Mouse (Mus musculus): ENCODE results near the gene Tmc7. TPM values are rescaled to one million over a fixed set of nuclear protein-coding genes. Genes with fewer than 3 reads are reported as not detected.

Gene Tmc7
- total and polyA plus RNA-seq, 3 experiments = not detected

DNA sequence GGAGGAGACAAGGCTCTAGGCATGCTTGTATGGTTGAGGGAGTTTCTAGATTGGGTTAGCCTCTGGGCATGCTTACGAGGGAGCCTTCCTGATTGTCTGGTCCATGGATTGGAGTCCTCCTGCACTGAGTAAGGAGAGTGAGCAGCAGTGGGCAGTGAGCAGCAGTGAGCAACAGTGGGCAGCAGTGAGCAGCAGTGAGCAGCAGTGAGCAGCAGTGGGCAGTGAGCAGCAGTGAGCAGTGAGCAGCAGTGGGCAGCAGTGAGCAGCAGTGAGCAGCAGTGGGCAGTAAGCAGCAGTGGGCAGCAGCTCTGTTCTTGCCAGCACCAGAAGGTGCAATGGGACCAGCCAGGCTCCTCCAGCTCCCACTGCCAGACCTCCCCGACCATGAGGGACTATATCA, 66.7 kb downstream of the Tmc7 start:
- H3K9ac ChIP-seq (ENCODE audit: control insufficient read depth, low read depth, low read length, poor library complexity, severe bottlenecking) = no peak overlapping the region
- DNase-seq (ENCODE audit: low read depth, low spot score) = no peak
- no peak overlapping the region for H3K4me3 ChIP-seq (ENCODE audit: control insufficient read depth in 1 of 2, insufficient read depth in 1 of 2, low read depth in 2 of 2, low read length in 2 of 2)
- H3K27ac ChIP-seq (ENCODE audit: control insufficient read depth, low read depth, low read length) = no peak overlapping the region
- H3K4me1 ChIP-seq (ENCODE audit: control insufficient read depth in 1 of 2, insufficient read depth in 2 of 2, low read length in 2 of 2) = no peaks in the 10 kb centered on the region; a peak in 1 of 4 replicates
- H3K79me2 ChIP-seq (ENCODE audit: control insufficient read depth, insufficient read depth, low read length, poor library complexity) = no peaks in the 10 kb centered on the region
- H3K27me3 ChIP-seq (ENCODE audit: control insufficient read depth in 1 of 2, insufficient read depth in 2 of 2, low read length in 2 of 2) = no peaks in the 10 kb centered on the region
- TF ChIP-seq BHLHE40 (IDR thresholded peaks at IDR 0.05; ENCODE audit: borderline replicate concordance, low read depth, low read length) (no peak), TCF12 (IDR thresholded peaks at IDR 0.05; ENCODE audit: low read depth, low read length) (no peak), MAZ (IDR thresholded peaks at IDR 0.05; ENCODE audit: low read depth, low read length) (no peak), ZC3H11A (IDR thresholded peaks at IDR 0.05; ENCODE audit: low read depth, low read length) (no peak), SIN3A (IDR thresholded peaks at IDR 0.05; ENCODE audit: low read length) (no peak), MAFK (IDR thresholded peaks at IDR 0.05; ENCODE audit: borderline replicate concordance, low read depth, low read length) (no peak), MAX (IDR thresholded peaks at IDR 0.05; ENCODE audit: low read length) (no peak), RCOR1 (IDR thresholded peaks at IDR 0.05; ENCODE audit: low read depth, low read length) (no peak), CTCF (IDR thresholded peaks at IDR 0.05 in 2 of 3, conservative IDR thresholded peaks at IDR 0.05 in 1 of 3; ENCODE audit: control insufficient read depth in 1 of 3, insufficient read depth in 1 of 3, low read depth in 2 of 3, low read length in 3 of 3, poor library complexity in 1 of 3, severe bottlenecking in 1 of 3) (no peak), ZKSCAN1 (IDR thresholded peaks at IDR 0.05; ENCODE audit: low read depth, low read length) (no peak), MEF2A (IDR thresholded peaks at IDR 0.05; ENCODE audit: extremely low read depth, insufficient replicate concordance, low read depth, low read length, poor library complexity, severe bottlenecking) (no peak), USF1 (IDR thresholded peaks at IDR 0.05; ENCODE audit: low read depth, low read length) (no peak), POLR2AphosphoS2 (IDR thresholded peaks at IDR 0.05; ENCODE audit: low read length) (no peak), HCFC1 (IDR thresholded peaks at IDR 0.05; ENCODE audit: low read depth, low read length) (no peak), GABPA (IDR thresholded peaks at IDR 0.05; ENCODE audit: low read depth, low read length) (no peak), POLR2A (IDR thresholded peaks at IDR 0.05; ENCODE audit: control insufficient read depth in 1 of 2, insufficient read depth in 1 of 2, low read depth in 1 of 2, low read length in 2 of 2, poor library complexity in 1 of 2) (no peak)
- no peaks in the 10 kb centered on the region for H3K9me3 ChIP-seq (replicated peaks; ENCODE audit: insufficient read depth, low read length)
- no peaks in the 10 kb centered on the region for H3K36me3 ChIP-seq (ENCODE audit: control insufficient read depth in 1 of 2, insufficient read depth in 2 of 2, low read length in 2 of 2)

DNA sequence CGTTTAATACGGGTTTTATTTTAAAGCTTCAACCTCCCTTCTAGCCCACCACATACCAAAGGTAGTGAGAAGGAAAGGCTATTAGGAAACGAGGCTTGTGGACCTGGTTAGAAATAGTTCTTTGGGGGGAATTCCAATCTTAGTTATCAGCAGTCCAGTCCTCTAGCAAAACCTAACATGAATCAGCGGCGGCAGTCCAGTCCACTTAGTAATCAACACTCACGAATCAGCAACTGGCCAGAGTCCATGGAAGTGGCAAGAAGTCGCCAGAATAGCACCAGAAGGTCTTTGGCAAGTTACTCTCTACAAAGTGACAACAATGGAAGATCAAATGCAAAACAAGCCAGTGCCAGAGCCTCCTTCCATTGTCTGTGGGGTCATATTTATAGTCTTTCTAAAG, 76.0 kb downstream of the Tmc7 start:
- no peaks in the 10 kb centered on the region for H3K27me3 ChIP-seq (ENCODE audit: control insufficient read depth in 1 of 2, insufficient read depth in 2 of 2, low read length in 2 of 2)
- no peak for TF ChIP-seq MYB (IDR thresholded peaks at IDR 0.05; ENCODE audit: low read depth, low read length)
- no peak for TF ChIP-seq USF2 (IDR thresholded peaks at IDR 0.05; ENCODE audit: borderline replicate concordance in 1 of 2, insufficient read depth in 1 of 2, low read depth in 1 of 2, low read length in 2 of 2)
- no peak for TF ChIP-seq HCFC1 (IDR thresholded peaks at IDR 0.05; ENCODE audit: low read depth, low read length)
- no peak for TF ChIP-seq GABPA (IDR thresholded peaks at IDR 0.05; ENCODE audit: low read depth, low read length)
- no peak for TF ChIP-seq ZMIZ1 (IDR thresholded peaks at IDR 0.05; ENCODE audit: low read depth, low read length)
- no peak for TF ChIP-seq CHD2 (IDR thresholded peaks at IDR 0.05; ENCODE audit: low read length)
- TF ChIP-seq JUND (IDR thresholded peaks at IDR 0.05; ENCODE audit: low read depth, low read length) = no peak
- no peak for TF ChIP-seq ETS1 (IDR thresholded peaks at IDR 0.05; ENCODE audit: low read depth, low read length)
- TF ChIP-seq RAD21 (IDR thresholded peaks at IDR 0.05; ENCODE audit: low read depth, low read length) = no peak
- TF ChIP-seq ELF1 (IDR thresholded peaks at IDR 0.05; ENCODE audit: low read depth, low read length) = no peak
- no peak for TF ChIP-seq NELFE (IDR thresholded peaks at IDR 0.05; ENCODE audit: low read depth, low read length)
- TF ChIP-seq USF1 (IDR thresholded peaks at IDR 0.05; ENCODE audit: low read depth, low read length) = no peak
- H3K9ac ChIP-seq (ENCODE audit: control insufficient read depth, low read depth, low read length, poor library complexity, severe bottlenecking) = no peak overlapping the region

More for the DNA sequence above, 76.0 kb downstream of the Tmc7 start:
- Histone ChIP-seq H3K27ac (ENCODE audit: control insufficient read depth, low read depth, low read length) (no peak overlapping the region), H3K9me3 (replicated peaks; ENCODE audit: insufficient read depth, low read length) (no peaks in the 10 kb centered on the region), H3K36me3 (ENCODE audit: control insufficient read depth in 1 of 2, insufficient read depth in 2 of 2, low read length in 2 of 2) (no peaks in the 10 kb centered on the region), H3K79me2 (ENCODE audit: control insufficient read depth, insufficient read depth, low read length, poor library complexity) (no peaks in the 10 kb centered on the region), H3K4me1 (ENCODE audit: control insufficient read depth in 1 of 2, insufficient read depth in 2 of 2, low read length in 2 of 2) (no peaks in the 10 kb centered on the region), H3K4me3 (ENCODE audit: control insufficient read depth in 1 of 2, insufficient read depth in 1 of 2, low read depth in 2 of 2, low read length in 2 of 2) (no peak overlapping the region)
- no peak for DNase-seq (ENCODE audit: low read depth, low spot score)

Measured in MEL (cell line).